In genomic region chr3:29525298-29525962, GRCm38 (mm10) we compare ENCODE assay signal across 24 mouse cellular contexts.
A peak's percentile ranks its signal among the peaks of the same experiment; 100 is the strongest.
DNase-seq lines count a peak whose midpoint lies in the region; ATAC-seq and TF ChIP-seq lines count a peak whose summit lies in the region.
"Had no signal": no experiment of that assay in that cellular context is flagged by ENCODE, and none has a peak within 500 bp of the region (broad histone marks: within the 10 kb centered on the region; RNA-seq: fewer than 3 reads in every experiment).

No protein-coding gene starts in this region.

- H3K4me3 ChIP-seq in hindbrain, postnatal 0 days (ENCODE audit: low read length) = no peak overlapping the region
- H3K4me3 ChIP-seq: embryonic facial prominence, embryonic 12.5 days; erythroblast, embryonic 14.5 days; heart, embryonic 15.5 days; limb, embryonic 12.5 days; liver, embryonic 13.5 days had no signal

- H3K36me3 ChIP-seq in hindbrain, postnatal 0 days (ENCODE audit: insufficient read depth, low read length) = no peaks in the 10 kb centered on the region
- H3K36me3 ChIP-seq: embryonic facial prominence, embryonic 12.5 days; G1E; heart, embryonic 15.5 days; limb, embryonic 12.5 days; liver, embryonic 13.5 days had no signal

- no peaks in the 10 kb centered on the region for H3K27me3 ChIP-seq in hindbrain, postnatal 0 days (ENCODE audit: insufficient read depth, low read length)
- H3K27me3 ChIP-seq: embryonic facial prominence, embryonic 12.5 days; heart, embryonic 15.5 days; limb, embryonic 12.5 days; liver, embryonic 13.5 days had no signal

- DNase-seq in cerebellum, postnatal 14 days = peak; percentile 43 to 61
- no peak for DNase-seq in cerebellum, adult 11-12 months
- peak; percentile 17 for DNase-seq in layer of hippocampus, adult 11-12 months (ENCODE audit: low spot score)
- no peak for DNase-seq in layer of hippocampus, postnatal 10 days (ENCODE audit: low spot score in 2 of 2)
- peak; percentile 12 for DNase-seq in Muller cell, postnatal 12 days (ENCODE audit: inconsistent ontology term)
- peak; percentile 22 for DNase-seq in hindbrain, postnatal 0 days (ENCODE audit: low spot score)
- DNase-seq in kidney, postnatal 14 days = no peak
- DNase-seq in gastrocnemius, postnatal 25 days = no peak
- DNase-seq: adrenal gland, postnatal 25 days; cerebellum, adult 2 months; gastrocnemius, postnatal 10 days; heart, postnatal 4 days; kidney, postnatal 4 days; liver, embryonic 13.5 days; lung, embryonic 14.5 days; lung, postnatal 4 days; right cerebral cortex, postnatal 14 days; spleen, adult 18-20 months had no signal

- ATAC-seq in hindbrain, postnatal 0 days = peak; percentile 51; the same call in 1 of the 2 replicates
- ATAC-seq: intestine, embryonic 16.5 days had no signal

- no peaks in the 10 kb centered on the region for H3K9me3 ChIP-seq in hindbrain, postnatal 0 days (ENCODE audit: low read length)
- H3K9me3 ChIP-seq: embryonic facial prominence, embryonic 12.5 days; G1E; heart, embryonic 15.5 days; limb, embryonic 12.5 days; liver, embryonic 13.5 days had no signal

- H3K9ac ChIP-seq in hindbrain, postnatal 0 days (replicated peaks; ENCODE audit: low read length) = no peak overlapping the region
- H3K9ac ChIP-seq: embryonic facial prominence, embryonic 12.5 days; heart, embryonic 15.5 days; limb, embryonic 12.5 days; liver, embryonic 13.5 days; lung, embryonic 14.5 days had no signal

- H3K27ac ChIP-seq in hindbrain, postnatal 0 days = no peak overlapping the region
- H3K27ac ChIP-seq: embryonic facial prominence, embryonic 12.5 days; heart, embryonic 15.5 days; limb, embryonic 12.5 days; liver, embryonic 13.5 days had no signal

- no peak overlapping the region for H3K4me2 ChIP-seq in hindbrain, postnatal 0 days (ENCODE audit: low read depth, low read length)
- H3K4me2 ChIP-seq: embryonic facial prominence, embryonic 12.5 days; heart, embryonic 15.5 days; limb, embryonic 12.5 days; liver, embryonic 13.5 days; lung, embryonic 14.5 days had no signal

- 53% methylated on average over 11 of the region's 11 CpGs for WGBS in hindbrain, postnatal 0 days

- TF ChIP-seq CTCF in hindbrain, postnatal 0 days (IDR thresholded peaks at IDR 0.05; ENCODE audit: low read depth) = no peak

- H3K4me1 ChIP-seq in hindbrain, postnatal 0 days (ENCODE audit: insufficient read depth, low read length) = no peaks in the 10 kb centered on the region
- H3K4me1 ChIP-seq: embryonic facial prominence, embryonic 12.5 days; heart, embryonic 15.5 days; limb, embryonic 12.5 days; liver, embryonic 13.5 days had no signal

Comparison
In these comparisons a context has a peak if more than half of its experiments do, and no peak if none do; other contexts are left out.
1. DNase-seq: peak in cerebellum, postnatal 14 days (2 of 2), layer of hippocampus, adult 11-12 months (single experiment), Muller cell, postnatal 12 days (single experiment) and hindbrain, postnatal 0 days (single experiment); none in cerebellum, adult 11-12 months (single experiment), layer of hippocampus, postnatal 10 days (0 of 2), kidney, postnatal 14 days (single experiment) and gastrocnemius, postnatal 25 days (single experiment).